Mouse (Mus musculus): ENCODE measurements around the gene Mecom. TPM values are rescaled to one million over a fixed set of nuclear protein-coding genes. Genes with fewer than 3 reads are reported as not detected.
"Not testable (repeated sequence)": the region's sequence is repeated elsewhere in the genome, so short reads cannot be mapped to it uniquely, and the experiment has no call there.

Mecom gene
- total and polyA plus RNA-seq, 3 experiments = not detected

DNA sequence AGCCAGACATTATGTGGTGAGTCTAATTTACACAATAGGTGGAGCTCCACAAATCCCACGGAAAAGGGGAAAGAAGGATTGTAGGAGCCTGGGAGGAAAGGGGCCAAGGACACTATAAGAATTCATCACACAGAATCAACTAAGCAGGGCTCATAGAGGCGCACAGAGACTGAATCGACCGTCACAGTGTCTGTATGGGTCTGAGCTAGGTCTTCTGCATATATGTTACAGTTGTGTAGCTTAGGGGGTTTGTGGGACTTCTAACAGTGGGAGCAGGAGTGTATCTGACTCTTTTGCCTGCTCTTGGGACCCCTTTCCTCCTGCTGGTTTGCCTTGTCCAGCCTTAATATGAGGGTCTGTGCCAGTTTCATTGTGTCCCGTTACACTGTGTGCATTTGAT, 123.8 kb downstream of the Mecom start:
- Histone ChIP-seq H3K27me3 (replicated peaks) (no peaks in the 10 kb centered on the region), H3K4me3 (replicated peaks in 1 of 3; ENCODE audit: low read depth in 2 of 3, low read length in 2 of 3, poor library complexity in 1 of 3) (no peak overlapping the region), H3K36me3 (replicated peaks in 1 of 2; ENCODE audit: control insufficient read depth in 1 of 2, insufficient read depth in 1 of 2, low read length in 1 of 2) (no peaks in the 10 kb centered on the region), H3K4me2 (ENCODE audit: insufficient read depth, low read depth, poor library complexity, severe bottlenecking) (no peak overlapping the region), H3K9me3 (replicated peaks; ENCODE audit: low read length) (no peaks in the 10 kb centered on the region), H3K79me2 (replicated peaks; ENCODE audit: control insufficient read depth, extremely low read depth, insufficient read depth, poor library complexity, severe bottlenecking) (no peaks in the 10 kb centered on the region), H3K9ac (ENCODE audit: insufficient read depth, low read depth) (no peak overlapping the region), H3K4me1 (ENCODE audit: control insufficient read depth in 1 of 2, insufficient read depth in 2 of 2) (peaks cover 0 to 8% of the 10 kb centered on the region in 2 experiments; a peak in 1 of 4 replicates), H3K27ac (ENCODE audit: insufficient read depth, low read depth) (no peak overlapping the region)
- dilution Hi-C loops (cut with MboI; ENCODE audit: extremely low pct_ligation_motif_present, extremely low pct_unique_long_range_greater_than_20kb, low sequenced_read_pairs) (no loop called here), in situ Hi-C loops (cut with MboI; ENCODE audit: low pct_ligation_motif_present, low pct_unique_long_range_greater_than_20kb, low sequenced_read_pairs) (no loop called here)
- TF ChIP-seq MAZ (IDR thresholded peaks at IDR 0.05; ENCODE audit: low read depth, low read length) (no peak), CHD2 (IDR thresholded peaks at IDR 0.05; ENCODE audit: low read length) (no peak), SIN3A (IDR thresholded peaks at IDR 0.05; ENCODE audit: low read length) (no peak), PAX5 (IDR thresholded peaks at IDR 0.05; ENCODE audit: low read length) (no peak), EP300 (IDR thresholded peaks at IDR 0.05; ENCODE audit: low read length) (no peak)
- DNase-seq (ENCODE audit: extremely low read depth) = no peak

DNA sequence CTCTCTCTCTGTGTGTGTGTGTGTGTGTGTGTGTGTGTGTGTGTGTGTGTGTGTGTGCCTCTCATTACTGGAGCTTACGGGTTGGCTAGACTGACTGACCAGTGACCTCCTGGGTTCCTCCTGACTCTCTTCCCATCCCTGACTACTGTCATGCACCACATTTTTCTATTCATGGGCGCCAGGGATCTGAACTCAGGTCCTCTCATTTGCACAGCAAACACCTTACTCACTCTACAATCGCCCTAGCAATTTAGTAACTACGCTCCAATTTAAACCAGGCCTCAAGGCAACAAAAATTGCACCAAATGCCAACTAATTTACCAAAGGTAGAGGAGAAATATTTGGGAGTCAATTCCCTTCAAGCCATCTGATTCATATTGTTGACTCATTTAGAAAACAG, 125.9 kb downstream of the Mecom start:
- H3K9ac ChIP-seq (ENCODE audit: insufficient read depth, low read depth); H3K9me3 ChIP-seq (replicated peaks; ENCODE audit: low read length); DNase-seq (ENCODE audit: extremely low read depth); H3K4me3 ChIP-seq (replicated peaks in 1 of 3; ENCODE audit: low read depth in 2 of 3, low read length in 2 of 3, poor library complexity in 1 of 3); H3K36me3 ChIP-seq (replicated peaks in 1 of 2; ENCODE audit: control insufficient read depth in 1 of 2, insufficient read depth in 1 of 2, low read length in 1 of 2); H3K27ac ChIP-seq (ENCODE audit: insufficient read depth, low read depth); dilution Hi-C loops (cut with MboI; ENCODE audit: extremely low pct_ligation_motif_present, extremely low pct_unique_long_range_greater_than_20kb, low sequenced_read_pairs); H3K79me2 ChIP-seq (replicated peaks; ENCODE audit: control insufficient read depth, extremely low read depth, insufficient read depth, poor library complexity, severe bottlenecking); in situ Hi-C loops (cut with MboI; ENCODE audit: low pct_ligation_motif_present, low pct_unique_long_range_greater_than_20kb, low sequenced_read_pairs); H3K4me1 ChIP-seq (ENCODE audit: control insufficient read depth in 1 of 2, insufficient read depth in 2 of 2); H3K27me3 ChIP-seq (replicated peaks): not testable (repeated sequence)
- 0 out of 2 replicates have a peak overlapping the region, but pooled peaks have one; percentile 6 for H3K4me2 ChIP-seq (ENCODE audit: insufficient read depth, low read depth, poor library complexity, severe bottlenecking)

DNA sequence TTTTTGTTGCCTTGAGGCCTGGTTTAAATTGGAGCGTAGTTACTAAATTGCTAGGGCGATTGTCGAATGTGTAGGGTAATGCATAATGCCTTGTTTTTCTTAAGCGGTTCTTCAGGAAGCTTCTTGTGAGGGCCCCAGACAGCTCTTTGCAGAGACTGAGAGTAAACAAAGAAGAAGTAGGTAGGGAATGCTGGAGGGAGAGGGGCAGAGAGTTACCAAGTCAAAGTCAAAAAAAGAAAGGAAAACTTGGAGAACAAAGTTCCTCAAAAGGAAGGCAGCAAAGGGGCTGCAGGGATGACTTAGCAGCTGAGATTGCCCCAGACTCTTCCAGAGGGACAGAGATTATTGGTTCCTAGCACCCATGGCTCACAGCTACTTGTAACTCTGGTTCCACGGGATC, 126.9 kb downstream of the Mecom start:
- Histone ChIP-seq H3K9ac (ENCODE audit: insufficient read depth, low read depth) (no peak overlapping the region), H3K79me2 (replicated peaks; ENCODE audit: control insufficient read depth, extremely low read depth, insufficient read depth, poor library complexity, severe bottlenecking) (no peaks in the 10 kb centered on the region), H3K27me3 (replicated peaks) (no peaks in the 10 kb centered on the region), H3K27ac (ENCODE audit: insufficient read depth, low read depth) (no peak overlapping the region), H3K9me3 (replicated peaks; ENCODE audit: low read length) (no peaks in the 10 kb centered on the region), H3K4me1 (ENCODE audit: control insufficient read depth in 1 of 2, insufficient read depth in 2 of 2) (peaks cover 0 to 8% of the 10 kb centered on the region in 2 experiments; a peak in 1 of 4 replicates), H3K4me3 (replicated peaks in 1 of 3; ENCODE audit: low read depth in 2 of 3, low read length in 2 of 3, poor library complexity in 1 of 3) (no peak overlapping the region), H3K4me2 (ENCODE audit: insufficient read depth, low read depth, poor library complexity, severe bottlenecking) (no peak overlapping the region), H3K36me3 (replicated peaks in 1 of 2; ENCODE audit: control insufficient read depth in 1 of 2, insufficient read depth in 1 of 2, low read length in 1 of 2) (no peaks in the 10 kb centered on the region)
- dilution Hi-C loops (cut with MboI; ENCODE audit: extremely low pct_ligation_motif_present, extremely low pct_unique_long_range_greater_than_20kb, low sequenced_read_pairs) (no loop called here), in situ Hi-C loops (cut with MboI; ENCODE audit: low pct_ligation_motif_present, low pct_unique_long_range_greater_than_20kb, low sequenced_read_pairs) (no loop called here)
- no peak for DNase-seq (ENCODE audit: extremely low read depth)
- TF ChIP-seq HCFC1 (IDR thresholded peaks at IDR 0.05; ENCODE audit: low read depth, low read length) = no peak
- no peak for TF ChIP-seq MYC (IDR thresholded peaks at IDR 0.05; ENCODE audit: low read depth, low read length)
- TF ChIP-seq GABPA (IDR thresholded peaks at IDR 0.05; ENCODE audit: insufficient replicate concordance, low read depth, low read length) = no peak
- no peak for TF ChIP-seq JUN (IDR thresholded peaks at IDR 0.05; ENCODE audit: insufficient read depth, low read depth, low read length)

Measured in CH12.LX (cell line).